Mouse (Mus musculus): ENCODE measurements around the gene H2-M10.2. TPM values are rescaled to one million over a fixed set of nuclear protein-coding genes. Genes with fewer than 3 reads are reported as not detected.
"Not testable (repeated sequence)": the region's sequence is repeated elsewhere in the genome, so short reads cannot be mapped to it uniquely, and the experiment has no call there.

H2-M10.2 gene
- polyA plus RNA-seq, 1 experiment from 2014 or later: not detected

DNA sequence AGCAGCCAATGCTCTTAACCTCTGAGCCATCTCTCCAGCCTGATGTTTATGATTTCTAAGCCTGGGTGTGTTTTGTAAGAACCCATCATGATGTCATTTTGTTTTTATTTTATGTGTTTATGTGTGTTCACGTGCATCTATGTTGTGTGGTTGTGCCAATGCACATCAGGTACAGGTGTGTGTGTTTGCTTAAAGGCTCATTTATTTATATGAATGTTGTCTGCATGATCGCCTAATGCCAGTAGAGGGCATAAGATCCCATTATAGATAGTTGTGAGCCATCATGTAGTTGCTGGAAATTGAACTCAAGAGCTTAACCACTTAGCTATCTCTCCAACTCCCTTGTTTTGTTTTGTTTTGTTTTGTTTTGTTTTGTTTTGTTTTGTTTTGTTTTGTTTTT is 40.5 kb downstream of the H2-M10.2 start:
- 83% methylated on average over 2 of the region's 2 CpGs for WGBS
- Histone ChIP-seq H3K4me1 (replicated peaks) (peaks cover 3% of the 10 kb centered on the region; the same call in 1 of the 2 replicates), H3K27ac (ENCODE audit: poor library complexity, severe bottlenecking) (no peak overlapping the region), H3K36me3 (no peaks in the 10 kb centered on the region), H3K27me3 (replicated peaks) (peaks cover 29% of the 10 kb centered on the region), H3K4me3 (no peak overlapping the region), H3K9ac (no peak overlapping the region), H3K9me3 (replicated peaks) (peaks cover 6% of the 10 kb centered on the region; the same call in 1 of the 2 replicates), H3K4me2 (no peak overlapping the region)
- no peak for ATAC-seq (ENCODE audit: insufficient number of reproducible peaks, low FRiP score)

DNA sequence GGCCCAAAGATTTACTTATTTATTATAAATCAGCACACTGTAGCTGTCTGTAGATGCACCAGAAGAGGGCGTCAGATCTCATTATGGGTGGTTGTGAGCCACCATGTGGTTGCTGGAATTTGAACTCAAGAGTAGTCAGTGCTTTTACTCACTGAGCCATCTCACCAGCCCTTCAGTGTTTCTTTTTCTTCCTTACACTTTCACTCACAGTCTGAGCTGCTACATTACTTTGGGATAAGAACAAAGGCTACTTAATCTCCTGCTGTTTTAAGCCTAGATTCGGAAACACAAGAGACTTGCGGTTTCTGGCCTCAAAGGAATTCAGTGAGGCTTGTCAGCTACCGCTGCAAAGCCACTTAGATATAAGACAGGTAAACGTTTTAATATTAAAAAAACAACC is 42.3 kb downstream of the H2-M10.2 start:
- Histone ChIP-seq H3K36me3 (no peaks in the 10 kb centered on the region), H3K9me3 (replicated peaks) (peaks cover 6% of the 10 kb centered on the region; the same call in 1 of the 2 replicates)
- 25% methylated on average over 5 of the region's 5 CpGs for WGBS

DNA sequence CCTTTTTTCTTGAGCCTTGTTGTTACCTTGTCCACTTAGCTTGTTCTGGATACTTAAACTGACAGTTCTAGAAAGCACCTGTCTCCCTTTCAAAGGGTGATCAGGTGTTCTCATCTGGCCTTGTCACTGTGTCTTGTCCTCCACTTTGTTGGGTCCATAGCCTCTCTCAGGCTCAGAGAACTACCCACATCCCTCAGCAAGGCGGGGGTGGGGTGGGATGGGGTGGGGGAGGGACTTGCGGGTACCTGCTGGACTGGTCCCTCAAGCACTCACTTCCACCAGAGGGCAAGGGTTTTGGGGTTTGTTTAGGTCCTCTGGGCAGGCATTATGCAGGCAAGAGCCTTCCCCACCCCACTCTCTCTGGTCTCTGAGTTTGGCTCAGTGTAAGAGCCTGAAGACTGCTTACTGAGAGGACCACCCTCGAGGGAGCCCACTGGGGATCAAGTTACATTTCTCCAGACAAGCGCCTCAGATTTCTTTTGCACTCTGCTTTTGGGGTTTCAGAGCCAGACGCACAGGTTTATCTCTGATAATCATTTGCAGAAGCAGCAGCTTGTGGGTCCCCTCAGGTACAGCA is 45.6 kb downstream of the H2-M10.2 start:
- Histone ChIP-seq H3K27ac (ENCODE audit: poor library complexity, severe bottlenecking) (no peak overlapping the region), H3K36me3 (no peaks in the 10 kb centered on the region), H3K4me2 (no peak overlapping the region), H3K27me3 (replicated peaks) (peaks cover 30% of the 10 kb centered on the region), H3K4me3 (no peak overlapping the region), H3K9ac (no peak overlapping the region), H3K4me1 (replicated peaks) (peaks cover 6% of the 10 kb centered on the region; the same call in 1 of the 2 replicates), H3K9me3 (replicated peaks) (peaks cover 6% of the 10 kb centered on the region; the same call in 1 of the 2 replicates)
- 9% methylated on average over 5 of the region's 5 CpGs for WGBS
- no peak for ATAC-seq (ENCODE audit: insufficient number of reproducible peaks, low FRiP score)

More for the DNA sequence above, 42.3 kb downstream of the H2-M10.2 start:
- H3K27me3 ChIP-seq (replicated peaks): peaks cover 16% of the 10 kb centered on the region
- no peak overlapping the region for H3K4me2 ChIP-seq
- H3K27ac ChIP-seq (ENCODE audit: poor library complexity, severe bottlenecking): no peak overlapping the region
- no peak overlapping the region for H3K9ac ChIP-seq
- H3K4me3 ChIP-seq: no peak overlapping the region
- H3K4me1 ChIP-seq (replicated peaks): peaks cover 3% of the 10 kb centered on the region; the same call in 1 of the 2 replicates
- no peak for ATAC-seq (ENCODE audit: insufficient number of reproducible peaks, low FRiP score)

DNA sequence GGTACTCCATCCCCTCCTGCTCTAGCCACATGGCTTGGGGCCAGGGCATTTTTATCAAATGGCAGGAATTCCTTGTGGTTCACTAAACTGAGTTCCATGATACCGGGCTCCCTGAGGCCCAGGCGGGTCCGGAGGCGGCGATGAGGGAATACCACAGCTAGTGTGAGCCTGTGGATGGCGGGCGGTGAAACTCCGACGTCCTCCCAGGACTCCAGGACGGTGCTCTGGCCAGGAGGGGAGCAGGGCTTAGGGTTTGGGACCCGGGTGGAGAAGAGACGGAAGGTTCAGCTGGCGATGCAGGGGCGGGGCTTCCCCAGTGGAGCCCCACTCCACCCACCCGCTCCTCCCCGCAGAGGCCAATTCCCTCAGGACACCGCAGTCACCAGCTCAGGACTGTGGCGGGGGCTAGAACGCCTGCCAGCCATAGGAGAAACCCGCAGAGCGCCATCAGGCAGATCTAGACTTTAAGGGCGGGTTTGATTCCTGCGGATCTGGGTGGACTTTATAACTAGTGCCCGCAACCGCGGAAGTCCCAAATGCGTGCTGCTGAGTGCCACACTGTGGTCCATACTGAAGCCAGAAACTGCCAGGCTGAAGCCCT is 48.9 kb downstream of the H2-M10.2 start:
- no peaks in the 10 kb centered on the region for H3K9me3 ChIP-seq (replicated peaks)
- H3K27me3 ChIP-seq (replicated peaks): peaks cover 54% of the 10 kb centered on the region
- peaks cover 6% of the 10 kb centered on the region; the same call in 1 of the 2 replicates for H3K4me1 ChIP-seq (replicated peaks)
- no peaks in the 10 kb centered on the region for H3K36me3 ChIP-seq
- 3% methylated on average over 27 of the region's 27 CpGs for WGBS
- no peak overlapping the region for H3K27ac ChIP-seq (ENCODE audit: poor library complexity, severe bottlenecking)
- H3K4me2 ChIP-seq: peak overlapping the region; percentile 76
- no peak for ATAC-seq (ENCODE audit: insufficient number of reproducible peaks, low FRiP score)
- peak overlapping the region; percentile 46 for H3K4me3 ChIP-seq
- H3K9ac ChIP-seq: peak overlapping the region; percentile 12

DNA sequence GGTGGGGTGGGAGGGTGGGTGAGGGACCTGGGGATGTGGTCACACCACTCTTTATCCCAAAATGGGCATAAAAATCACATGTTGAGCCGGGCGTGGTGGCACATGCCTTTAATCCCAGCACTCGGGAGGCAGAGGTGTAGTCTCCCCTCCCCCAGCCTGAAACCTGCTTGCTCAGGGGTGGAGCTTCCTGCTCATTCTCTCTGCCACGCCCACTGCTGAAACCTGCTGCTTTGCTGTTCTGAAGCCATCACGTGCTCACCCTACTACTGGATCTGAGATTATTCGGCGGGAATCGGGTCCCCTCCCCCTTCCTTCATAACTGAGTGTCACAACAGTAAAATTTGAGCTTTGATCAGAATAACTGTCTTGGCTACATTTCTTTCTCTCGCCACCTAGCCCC is 51.0 kb downstream of the H2-M10.2 start:
- H3K9ac ChIP-seq; H3K27ac ChIP-seq (ENCODE audit: poor library complexity, severe bottlenecking); H3K4me1 ChIP-seq (replicated peaks); ATAC-seq (ENCODE audit: insufficient number of reproducible peaks, low FRiP score); H3K4me3 ChIP-seq; H3K9me3 ChIP-seq (replicated peaks); H3K36me3 ChIP-seq; H3K4me2 ChIP-seq: not testable (repeated sequence)
- H3K27me3 ChIP-seq (replicated peaks): peaks cover 54% of the 10 kb centered on the region
- 15% methylated on average over 9 of the region's 9 CpGs for WGBS

Other genes starting within 250 kb of the H2-M10.2 start
- gene H2-T22, start 243.7 kb downstream of the H2-M10.2 start, polyA plus RNA-seq (2016; fragmentation: Nextera tagmentation; extraction: Ambion mirVana): 4.7 and 6.1 TPM in 2 replicates
- gene Gm6034, start 243.5 kb downstream of the H2-M10.2 start, polyA plus RNA-seq (2016; fragmentation: Nextera tagmentation; extraction: Ambion mirVana): not detected in 2 replicates
- not detected in 2 replicates for gene Gm11127, start 228.1 kb downstream of the H2-M10.2 start, polyA plus RNA-seq (2016; fragmentation: Nextera tagmentation; extraction: Ambion mirVana)
- gene Gm19684, start 164.8 kb downstream of the H2-M10.2 start, polyA plus RNA-seq (2016; fragmentation: Nextera tagmentation; extraction: Ambion mirVana): not detected in 2 replicates
- gene Gm7030, start 157.1 kb downstream of the H2-M10.2 start, polyA plus RNA-seq (2016; fragmentation: Nextera tagmentation; extraction: Ambion mirVana): not detected in 2 replicates
- gene Gm8909, start 118.0 kb downstream of the H2-M10.2 start, polyA plus RNA-seq (2016; fragmentation: Nextera tagmentation; extraction: Ambion mirVana): 0.18 TPM in 1 of 2 replicates, not detected in the other
- gene H2-T3, start 96.2 kb downstream of the H2-M10.2 start, polyA plus RNA-seq (2016; fragmentation: Nextera tagmentation; extraction: Ambion mirVana): not detected in 2 replicates
- gene Rpp21, start 28.4 kb downstream of the H2-M10.2 start, polyA plus RNA-seq (2016; fragmentation: Nextera tagmentation; extraction: Ambion mirVana): 84.4 and 87.9 TPM in 2 replicates
- 10.2 and 10.6 TPM in 2 replicates for gene Trim39, start 14.2 kb downstream of the H2-M10.2 start, polyA plus RNA-seq (2016; fragmentation: Nextera tagmentation; extraction: Ambion mirVana)
- gene H2-M10.1, start 39.7 kb upstream of the H2-M10.2 start, polyA plus RNA-seq (2016; fragmentation: Nextera tagmentation; extraction: Ambion mirVana): not detected in 2 replicates
- not detected in 2 replicates for gene H2-M10.3, start 81.9 kb upstream of the H2-M10.2 start, polyA plus RNA-seq (2016; fragmentation: Nextera tagmentation; extraction: Ambion mirVana)
- not detected in 2 replicates for gene H2-M10.4, start 175.8 kb upstream of the H2-M10.2 start, polyA plus RNA-seq (2016; fragmentation: Nextera tagmentation; extraction: Ambion mirVana)

All from heart, embryonic 12.5 days (tissue).